Mouse (Mus musculus): ENCODE measurements at regions not wholly inside any gene's neighbourhood (a gene's known extent, or its start where the extent isn't known, plus 50 kb on each side); places are given as distances from the start of the nearest gene placed in this dataset.

DNA sequence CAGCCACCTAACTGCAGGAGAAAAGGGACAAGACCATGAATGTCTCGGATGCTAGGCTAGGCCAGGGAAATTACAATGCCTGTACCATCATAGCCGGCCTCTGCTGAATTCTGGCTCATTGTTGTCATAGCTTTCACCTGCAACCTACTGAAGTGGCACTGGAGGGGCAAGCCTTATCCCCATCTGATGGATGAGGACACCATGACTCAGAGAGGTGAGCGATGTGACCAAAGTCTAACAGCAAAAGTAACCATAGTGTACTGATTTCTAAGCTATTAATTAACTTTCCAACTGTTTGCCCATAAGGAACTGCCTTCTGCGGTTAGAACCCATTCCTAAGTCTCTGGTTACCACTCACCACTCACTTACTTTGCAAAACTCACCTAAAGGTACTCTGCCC, 536.6 kb upstream of the Klf4 start:
- no peak for DNase-seq (ENCODE audit: low spot score)

DNA sequence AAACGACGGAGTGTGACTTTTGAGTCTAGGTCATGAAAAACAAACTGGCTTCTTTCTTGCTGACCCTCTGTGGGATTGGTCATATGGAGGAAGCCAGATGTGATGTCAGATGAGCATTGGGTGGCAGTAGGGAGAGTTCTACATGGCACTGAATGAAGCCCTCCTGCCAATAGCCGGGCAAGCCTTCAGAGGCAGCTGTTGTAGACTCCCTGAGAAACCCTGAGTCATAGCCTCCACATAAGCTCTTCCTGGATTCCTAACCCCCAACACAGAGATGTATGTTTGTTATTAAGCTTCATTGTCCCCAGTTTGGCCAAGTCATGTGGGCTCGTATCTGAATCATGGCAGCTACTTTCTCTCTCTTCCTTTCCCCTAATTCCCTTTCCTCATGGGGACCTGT, 532.4 kb upstream of the Klf4 start:
- DNase-seq (ENCODE audit: low spot score), result no peak

DNA sequence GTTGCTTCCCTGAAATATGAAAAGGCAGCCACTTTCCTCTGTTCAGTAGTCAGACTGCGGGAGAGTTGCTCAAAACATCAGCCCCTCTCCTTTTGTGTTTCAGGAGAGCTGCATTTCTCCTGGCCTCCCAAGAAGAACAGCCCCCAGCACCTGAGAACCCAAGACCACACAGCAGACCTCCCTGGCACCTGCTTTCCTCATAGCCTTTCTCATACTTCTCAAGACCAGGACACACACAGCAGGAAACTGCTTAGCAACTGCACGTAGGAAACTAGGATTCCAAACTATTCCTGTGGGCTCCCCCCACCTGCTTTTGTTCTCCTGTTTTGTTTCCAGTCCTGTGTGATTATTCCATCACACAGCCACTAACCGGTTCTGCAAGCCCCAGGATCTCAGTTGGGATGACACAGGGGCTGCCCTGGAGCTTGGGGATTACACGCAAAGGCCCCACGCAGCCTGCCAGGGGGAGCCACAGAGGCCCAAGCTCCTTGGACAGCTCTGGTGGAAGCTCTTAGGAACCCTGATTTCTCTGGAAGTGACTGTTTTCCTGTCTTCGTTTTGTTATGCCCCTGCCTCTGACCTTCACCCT, 519.6 kb upstream of the Klf4 start:
- DNase-seq (ENCODE audit: low spot score), result no peak

DNA sequence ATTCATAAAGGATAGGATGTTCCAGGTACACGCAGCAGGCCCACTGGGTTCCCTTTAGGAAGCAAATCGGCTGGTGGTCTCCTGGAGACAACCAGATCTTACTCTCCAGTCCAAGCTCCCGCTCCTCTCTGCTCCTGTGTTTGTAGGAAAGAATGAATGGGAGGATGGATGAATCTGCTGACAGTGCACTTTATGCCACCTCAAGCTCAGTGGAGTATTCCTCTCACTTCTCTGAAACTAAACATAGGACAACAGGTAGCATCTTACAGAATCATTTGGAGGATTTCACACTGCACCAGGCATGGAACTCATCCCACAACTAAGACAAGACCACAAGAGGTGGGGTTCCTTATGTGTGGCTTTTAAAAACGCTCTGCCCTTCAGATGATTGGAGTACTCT, 507.1 kb upstream of the Klf4 start:
- DNase-seq (ENCODE audit: low spot score), result no peak

DNA sequence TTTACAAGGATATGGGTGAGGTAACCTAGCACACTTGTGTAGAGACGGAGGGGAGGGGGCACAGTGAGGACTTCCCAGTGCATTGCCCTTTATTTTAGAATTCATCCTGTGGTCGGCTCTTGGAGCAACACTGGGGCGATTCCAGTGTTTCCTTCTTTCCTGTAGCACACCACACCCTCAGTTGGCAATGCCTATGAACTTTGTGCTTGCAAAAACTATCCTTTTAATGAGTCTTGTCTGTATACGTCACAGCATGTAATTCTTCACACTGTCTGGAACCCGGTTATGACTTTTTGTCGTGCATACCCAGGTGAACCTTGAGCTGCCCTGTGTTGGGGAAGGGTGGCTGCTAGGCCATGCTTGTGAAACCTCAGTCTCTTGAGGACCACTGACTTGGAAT, 504.1 kb upstream of the Klf4 start:
- no peak for DNase-seq (ENCODE audit: low spot score)

DNA sequence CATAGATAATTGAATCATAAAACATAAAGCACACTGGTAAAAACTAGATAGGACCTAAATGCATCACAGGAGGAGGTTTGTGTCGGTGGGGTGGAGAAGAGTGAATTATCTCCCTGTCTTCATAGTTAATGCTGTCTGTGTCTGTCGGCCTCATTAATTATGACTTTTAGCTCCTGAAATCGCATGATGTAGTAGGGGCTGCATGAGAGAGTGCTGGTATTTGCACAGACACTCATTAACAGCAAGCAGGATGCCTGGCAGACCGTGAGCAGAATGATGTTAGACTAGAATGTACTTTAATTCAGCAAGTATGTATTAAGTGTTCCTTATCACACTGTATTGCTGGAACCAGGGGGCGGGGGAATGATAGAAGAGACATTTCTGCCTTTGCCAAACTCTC, 503.3 kb upstream of the Klf4 start:
- no peak for DNase-seq (ENCODE audit: low spot score)

DNA sequence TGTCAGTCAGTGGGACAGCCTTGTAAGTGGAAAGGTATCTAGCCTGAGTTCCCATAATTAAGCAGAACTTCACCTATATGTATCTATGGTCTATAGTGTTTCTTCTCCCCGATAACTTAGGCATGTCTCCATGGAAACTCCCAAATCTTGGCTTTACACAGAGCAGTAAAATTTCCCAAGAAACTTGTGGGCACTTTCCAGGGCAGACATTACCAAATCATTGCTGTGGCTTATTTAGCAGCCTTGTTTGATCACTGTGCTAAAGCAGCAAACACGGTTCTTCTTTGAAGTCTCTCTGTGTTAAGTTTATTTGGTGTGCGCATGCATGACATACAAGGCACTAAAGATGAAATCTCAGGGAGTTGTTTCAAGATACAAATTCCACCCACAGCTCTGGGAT, 496.2 kb upstream of the Klf4 start:
- no peak for DNase-seq (ENCODE audit: low spot score)

DNA sequence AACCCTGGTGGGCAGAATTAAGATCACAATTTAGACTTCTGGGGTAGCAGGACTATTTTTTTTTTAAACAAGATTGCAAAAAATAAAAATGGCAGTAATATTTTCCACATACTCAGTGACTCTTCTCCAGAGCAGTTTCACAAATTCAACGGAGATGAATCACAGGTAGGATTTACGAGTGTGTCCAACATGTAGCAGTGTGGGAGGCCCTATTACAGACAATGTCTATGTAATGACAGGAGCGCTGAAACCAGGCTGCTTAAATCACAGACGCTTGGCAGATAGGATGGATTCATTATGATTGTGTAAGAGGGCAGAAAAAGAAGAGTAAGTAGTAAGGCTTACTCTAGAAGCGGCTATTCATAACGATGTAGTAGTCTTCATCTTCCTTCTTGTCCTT, 495.0 kb upstream of the Klf4 start:
- DNase-seq (ENCODE audit: low spot score), result no peak

DNA sequence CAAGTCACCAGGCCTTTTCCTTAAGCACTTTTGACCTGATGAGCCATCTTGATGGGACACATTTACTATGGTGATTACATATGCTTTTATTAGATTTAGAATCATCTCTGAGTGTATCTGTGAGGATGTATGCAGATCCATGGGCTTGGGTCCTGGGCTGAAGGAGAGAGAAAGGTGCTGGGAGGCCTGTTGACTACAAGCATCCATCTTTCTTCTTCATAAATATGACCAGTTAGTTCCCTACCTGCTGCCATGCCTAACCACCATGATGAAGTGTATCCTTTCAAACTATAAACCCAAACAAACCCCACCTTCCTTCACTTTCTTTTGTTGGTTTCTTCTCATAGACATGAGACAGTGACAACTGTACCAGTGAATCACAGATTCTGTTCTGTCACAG, 492.2 kb upstream of the Klf4 start:
- DNase-seq (ENCODE audit: low spot score), result no peak

DNA sequence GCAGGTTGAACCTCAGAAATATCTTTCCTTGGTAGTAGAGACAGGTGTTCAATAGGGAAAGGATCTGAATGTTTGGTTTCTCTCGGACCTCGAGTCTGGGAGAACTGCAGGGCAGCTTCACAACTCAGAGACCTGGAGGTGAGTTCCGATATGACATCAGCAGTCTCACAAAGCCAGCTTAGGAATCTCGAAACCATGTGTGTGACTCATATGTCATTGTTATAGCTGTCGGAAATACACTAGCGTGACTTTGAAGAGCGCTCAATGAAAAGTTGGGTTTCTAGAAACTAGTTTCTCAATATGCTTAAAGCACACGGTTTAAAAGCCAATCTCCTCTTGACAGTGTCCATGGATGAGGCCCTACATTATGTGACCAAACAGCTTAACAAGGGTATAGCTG, 485.9 kb upstream of the Klf4 start:
- no peak for DNase-seq (ENCODE audit: low spot score)

DNA sequence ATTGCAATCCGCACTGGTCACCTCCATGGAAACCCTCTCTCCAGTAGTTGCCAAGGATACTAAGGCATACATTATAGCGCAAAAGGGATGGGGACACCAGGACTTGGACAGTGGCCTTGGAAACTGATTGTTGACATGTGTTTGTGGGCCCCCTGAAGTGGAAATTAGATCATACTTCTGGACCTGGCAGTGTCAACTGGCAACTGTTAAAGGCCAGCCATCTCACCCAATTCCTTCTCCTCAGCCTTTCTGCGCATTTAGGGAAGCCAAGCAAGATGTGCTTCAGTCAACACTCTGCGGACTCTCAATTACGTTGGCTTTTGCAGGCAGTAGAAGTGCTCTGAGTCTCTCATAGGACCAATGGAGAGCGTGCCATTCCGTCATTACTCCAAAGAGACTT, 483.2 kb upstream of the Klf4 start:
- DNase-seq (ENCODE audit: low spot score), result no peak

DNA sequence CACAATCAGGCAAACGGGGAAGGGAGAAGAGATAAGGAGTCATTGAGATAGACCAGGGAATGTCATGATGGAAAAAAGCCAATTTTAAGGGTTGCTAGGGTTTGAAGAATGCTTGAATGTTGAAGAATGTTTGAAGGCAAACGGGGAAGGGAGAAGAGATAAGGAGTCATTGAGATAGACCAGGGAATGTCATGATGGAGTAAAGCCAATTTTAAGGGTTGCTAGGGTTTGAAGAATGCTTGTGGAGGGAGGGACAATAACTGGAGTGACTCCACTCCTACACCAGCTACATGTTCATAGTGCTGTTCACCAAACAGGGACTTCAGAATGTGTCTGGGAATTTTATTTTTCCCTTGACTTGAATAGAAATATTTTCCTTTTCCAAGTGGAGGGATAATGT, 476.0 kb upstream of the Klf4 start:
- no peak for DNase-seq (ENCODE audit: low spot score)

DNA sequence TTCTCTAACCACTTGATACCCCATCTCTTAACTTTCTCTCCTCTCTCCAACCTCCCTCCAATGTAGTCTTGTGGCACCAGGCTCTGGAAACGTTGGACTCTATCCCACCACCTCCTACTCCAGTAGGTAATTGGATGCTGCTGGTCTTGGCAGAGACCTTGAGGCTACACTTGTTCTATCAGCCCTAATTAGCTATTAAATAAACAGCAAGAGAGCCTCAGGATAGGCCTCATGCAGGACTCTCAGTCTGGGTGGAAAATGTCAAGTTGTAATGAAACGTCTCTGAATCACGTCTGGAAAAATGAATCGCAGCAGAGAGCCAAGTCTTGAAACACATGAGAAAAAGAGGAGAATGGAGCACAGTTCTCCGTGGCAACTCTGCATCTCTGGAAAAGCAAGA, 472.0 kb upstream of the Klf4 start:
- DNase-seq (ENCODE audit: low spot score), result no peak

DNA sequence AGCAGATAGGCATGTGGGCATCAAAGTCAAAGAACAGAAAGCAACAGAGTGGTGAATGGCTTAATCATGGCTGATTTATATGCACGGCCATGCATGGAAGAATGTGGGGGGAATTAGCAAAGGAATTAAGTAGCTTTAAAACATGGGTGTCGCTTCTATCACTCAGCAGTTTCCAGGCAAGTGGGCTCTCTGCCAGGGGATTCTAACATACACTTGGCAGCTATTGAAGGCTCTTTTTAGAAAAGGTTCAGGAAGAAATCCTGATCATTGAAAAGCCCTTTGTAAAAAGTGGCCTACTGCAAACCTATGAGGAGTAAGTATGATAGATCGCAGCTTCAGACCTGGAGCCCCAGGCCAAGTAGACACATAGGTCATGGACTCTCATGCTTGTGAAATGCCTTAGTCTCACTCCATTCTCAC, 469.1 kb upstream of the Klf4 start:
- no peak for DNase-seq (ENCODE audit: low spot score)

DNA sequence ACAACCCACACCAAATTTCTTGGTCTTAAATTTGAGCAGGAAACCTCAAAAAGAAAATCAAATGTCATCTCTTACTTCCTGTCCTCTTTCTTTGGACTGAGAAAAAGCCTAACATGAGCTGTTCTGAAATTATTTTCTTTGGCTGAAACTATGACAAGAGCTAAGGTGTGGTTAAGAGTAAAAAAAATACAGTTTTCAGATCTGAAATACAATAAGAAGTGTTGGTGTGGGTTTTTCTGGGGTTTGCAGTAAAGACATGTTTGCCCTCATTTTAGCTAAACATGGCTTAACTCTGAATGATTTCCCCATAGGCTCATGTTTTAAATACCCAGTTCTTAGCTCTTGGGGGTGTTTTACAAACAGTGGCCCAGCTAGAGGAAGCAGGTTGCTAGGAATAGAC, 451.8 kb upstream of the Klf4 start:
- no peak for DNase-seq (ENCODE audit: low spot score)

DNA sequence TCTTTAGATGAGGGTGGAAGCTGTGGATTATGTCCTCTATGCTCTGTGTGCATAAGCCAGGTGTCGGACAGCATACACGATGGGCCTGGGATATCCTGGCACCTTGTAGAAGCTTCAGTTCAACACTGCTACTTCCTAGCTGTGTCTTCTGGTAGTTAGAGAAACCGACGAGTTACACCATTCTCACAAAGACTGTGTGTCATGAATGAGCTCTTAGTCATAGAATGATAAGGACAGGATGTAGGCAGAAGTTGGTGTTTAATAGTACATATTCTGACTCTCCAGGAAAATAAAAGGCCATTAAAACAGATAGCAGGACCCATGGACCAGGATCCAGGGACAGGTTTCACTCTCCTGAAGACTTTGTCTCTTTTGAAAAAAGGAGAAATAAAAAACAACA, 446.3 kb upstream of the Klf4 start:
- DNase-seq (ENCODE audit: low spot score), result no peak

DNA sequence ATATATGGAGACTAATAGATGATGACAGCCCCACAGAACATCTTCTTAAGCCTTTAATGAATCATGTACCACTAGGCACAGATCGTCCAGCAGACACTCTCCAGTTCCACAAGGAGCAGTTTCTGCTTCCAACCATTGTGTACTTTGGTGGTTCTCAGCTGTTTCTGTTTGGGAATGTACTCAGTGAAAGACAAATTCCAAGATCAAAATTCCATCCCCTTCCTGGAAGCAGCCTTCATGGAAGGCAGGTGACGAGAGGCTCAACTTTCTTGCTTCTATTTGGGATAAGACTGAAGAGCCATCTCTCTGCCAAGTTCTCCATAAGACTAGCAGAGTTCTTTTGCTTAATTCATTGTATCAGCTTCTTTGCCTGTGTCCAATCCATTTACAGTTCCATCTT, 444.0 kb upstream of the Klf4 start:
- DNase-seq (ENCODE audit: low spot score), result no peak

DNA sequence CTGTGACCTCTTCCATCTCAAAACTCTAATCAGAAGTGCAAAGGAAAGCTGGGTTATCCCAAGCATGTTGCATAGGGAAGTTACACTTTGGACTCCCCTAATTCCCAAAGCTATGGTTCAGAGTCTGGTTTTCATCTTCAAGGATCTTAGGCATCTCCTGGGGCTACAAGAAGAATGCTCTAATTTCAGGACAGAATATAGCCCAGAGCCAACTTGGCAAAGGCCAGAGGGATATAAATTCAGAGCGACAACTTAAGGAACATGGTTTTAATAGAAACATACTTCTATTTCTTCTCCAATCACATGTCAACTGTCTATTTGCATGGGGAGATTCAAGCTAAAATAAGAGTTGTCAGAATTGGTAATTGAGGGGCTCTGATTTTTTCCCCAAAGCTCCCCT, 441.4 kb upstream of the Klf4 start:
- no peak for DNase-seq (ENCODE audit: low spot score)

DNA sequence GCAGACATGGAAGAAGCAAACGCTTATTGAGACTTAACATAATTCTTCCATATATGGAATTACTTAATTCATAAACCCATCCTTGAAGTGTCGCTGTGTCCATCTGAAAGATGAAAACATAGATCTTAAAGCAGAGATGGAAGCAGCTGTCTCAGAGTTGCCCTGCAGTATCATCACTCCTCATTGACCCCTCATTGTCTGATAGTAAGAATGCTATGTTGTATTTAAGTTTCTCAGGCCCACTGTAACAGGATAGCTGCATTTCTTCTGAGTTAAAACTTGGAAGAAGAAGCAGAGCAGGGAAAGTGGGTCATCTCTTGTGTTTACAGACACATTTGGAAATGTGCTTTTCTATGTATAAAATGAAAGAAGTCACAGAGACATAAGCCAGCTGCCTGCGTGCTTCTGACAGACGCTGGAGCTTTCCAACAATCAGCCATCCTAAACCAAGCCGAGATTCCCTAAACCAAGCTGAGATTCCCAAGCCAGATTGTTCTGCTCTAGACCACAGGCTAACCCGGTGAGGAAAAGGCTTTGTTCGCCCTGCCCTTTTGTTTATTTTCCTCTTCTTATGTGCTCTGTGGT, 440.1 kb upstream of the Klf4 start:
- DNase-seq (ENCODE audit: low spot score), result no peak

DNA sequence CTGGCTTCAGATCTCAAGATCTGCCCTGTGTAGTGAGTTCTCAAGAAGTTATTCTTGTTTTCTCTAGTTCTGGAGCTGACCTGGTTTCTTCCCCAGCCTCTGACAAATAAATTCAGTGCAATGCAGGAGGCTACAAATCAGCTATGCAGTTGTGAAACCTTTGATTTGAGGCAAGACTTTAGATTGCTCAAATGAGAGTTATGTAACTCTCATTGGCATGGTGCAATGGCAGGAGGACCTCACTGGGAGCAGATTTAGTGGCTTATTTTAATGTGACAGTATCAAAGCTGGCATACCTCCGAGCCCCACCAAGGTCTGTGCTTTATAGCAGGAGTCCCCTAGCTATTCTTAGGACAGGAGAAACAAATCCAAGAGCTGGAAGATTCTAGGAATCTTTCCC, 427.8 kb upstream of the Klf4 start:
- DNase-seq (ENCODE audit: low spot score), result no peak

DNA sequence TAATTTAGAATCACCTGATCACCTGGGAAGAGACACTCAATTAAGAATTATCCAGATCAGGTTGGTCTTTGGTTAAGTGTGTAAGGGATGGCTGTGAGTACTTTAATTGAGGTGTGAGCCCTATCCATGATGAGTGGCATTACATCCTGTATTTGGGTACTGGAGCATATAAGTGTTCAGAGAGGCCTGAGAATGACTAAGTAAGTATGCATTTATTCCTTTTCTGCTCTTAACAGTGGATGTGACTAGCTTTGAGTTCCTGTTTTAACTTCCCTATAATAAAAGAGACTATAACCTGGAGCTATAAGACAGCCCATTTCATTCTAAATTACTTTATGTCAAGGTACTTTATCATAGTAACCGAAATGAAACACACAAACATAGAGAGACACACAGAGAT, 421.4 kb upstream of the Klf4 start:
- no peak for DNase-seq (ENCODE audit: low spot score)

DNA sequence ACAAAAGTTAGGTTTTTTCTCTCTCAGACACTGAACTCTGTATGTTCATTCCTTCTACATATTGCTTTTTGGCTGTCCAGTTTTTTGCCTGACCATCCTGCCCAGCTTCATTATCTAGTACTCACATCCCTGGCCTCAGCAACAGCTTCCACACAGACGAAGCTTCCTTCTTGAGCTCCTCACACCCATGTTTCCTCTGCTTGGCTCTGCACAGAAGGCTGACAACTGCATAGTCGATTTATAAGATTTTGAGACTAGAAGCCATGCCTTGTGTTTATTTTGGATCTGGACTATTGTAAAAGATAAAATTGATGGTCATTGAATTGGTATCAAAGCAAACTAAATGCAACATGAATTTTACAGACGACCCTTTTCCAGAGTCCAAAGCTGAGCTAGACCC, 420.0 kb upstream of the Klf4 start:
- DNase-seq (ENCODE audit: low spot score), result no peak

DNA sequence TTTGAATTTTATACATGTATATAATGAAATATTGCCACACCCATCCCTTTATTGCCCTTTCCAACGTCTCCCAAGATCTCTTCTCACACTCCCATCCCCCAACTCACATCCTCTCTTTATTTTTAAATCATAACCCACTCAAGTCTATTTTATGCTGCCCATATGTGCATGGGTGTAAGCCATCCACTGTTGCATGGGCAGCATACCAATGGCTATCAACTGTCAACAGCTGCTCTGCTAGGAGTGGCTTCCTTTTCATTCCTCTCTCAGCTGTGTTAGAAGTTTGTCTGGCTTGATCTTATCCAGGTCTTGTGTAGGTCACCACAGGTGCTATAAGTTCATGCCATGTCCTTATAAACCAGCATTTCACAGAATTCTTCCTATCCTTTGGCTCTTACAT, 409.2 kb upstream of the Klf4 start:
- DNase-seq (ENCODE audit: low spot score), result no peak

DNA sequence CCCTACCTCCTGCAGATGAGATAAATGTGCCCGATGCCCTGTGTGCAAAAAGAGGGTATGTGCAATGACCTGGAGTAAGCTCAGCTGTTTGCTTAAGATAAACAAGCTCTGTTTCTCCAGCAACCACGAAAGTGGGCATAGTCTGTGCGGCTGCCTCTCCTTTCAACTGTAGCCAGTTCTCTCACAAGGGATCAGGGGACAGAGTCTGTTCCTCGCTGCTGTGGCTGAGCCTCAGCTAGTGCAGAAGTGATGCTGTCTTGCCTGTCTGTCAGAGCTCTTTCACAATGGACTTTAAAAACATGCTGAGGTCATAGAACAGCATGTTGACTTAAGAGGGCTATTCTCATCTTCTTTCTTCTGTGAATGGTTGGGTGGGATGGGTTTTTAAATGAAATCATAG, 406.1 kb upstream of the Klf4 start:
- DNase-seq (ENCODE audit: low spot score), result no peak

DNA sequence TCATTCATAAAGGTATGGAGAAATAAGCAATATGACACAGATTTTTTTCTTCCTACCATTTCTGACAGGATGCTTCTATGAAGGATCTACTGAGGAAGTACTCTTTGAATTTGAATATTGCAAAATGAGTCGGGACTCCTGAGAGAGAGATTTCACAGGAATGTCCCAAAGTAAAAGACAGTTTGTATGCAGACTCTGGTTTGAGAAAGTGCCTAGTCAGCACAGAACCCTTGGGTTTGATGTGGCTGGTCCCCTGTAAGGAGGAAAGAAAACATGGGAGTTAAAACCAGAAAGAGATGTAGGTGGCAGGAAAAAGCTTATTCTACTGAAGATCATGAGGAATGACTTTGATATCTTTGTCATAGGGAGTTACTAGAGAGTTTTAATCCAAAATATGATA, 405.6 kb upstream of the Klf4 start:
- no peak for DNase-seq (ENCODE audit: low spot score)

Measured in urinary bladder, postnatal 25 days (tissue).